Comparison of ENCODE assay signal across 8 mouse cellular contexts in genomic region chr7:44848561-44849415, GRCm38 (mm10). TPM values are rescaled to one million over a fixed set of nuclear protein-coding genes. Genes with fewer than 3 reads are reported as not detected.
DNase-seq lines count a peak whose midpoint lies in the region; ATAC-seq lines count a peak whose summit lies in the region.

Akt1s1 (plus strand) TSS chr7:44848991.
Tbc1d17 (minus strand) TSS chr7:44849079.

- DNase-seq in adipocyte (ENCODE audit: low spot score), result peak; percentile 99
- DNase-seq in embryo, embryonic 10 days (ENCODE audit: low spot score), result peak; percentile 98
- peak; percentile 98 for DNase-seq in gastrocnemius, postnatal 10 days
- DNase-seq in induced T-regulatory cell, adult 2 months (ENCODE audit: low read depth), result peak; percentile 100
- DNase-seq in left cerebral cortex, adult 9 months (ENCODE audit: low spot score in 2 of 2), result peak; percentile 100
- peak; percentile 97 for DNase-seq in right cerebral cortex, postnatal 14 days
- DNase-seq in urinary bladder, postnatal 36 days (ENCODE audit: low spot score in 2 of 2), result peak; percentile 97 to 99

- ATAC-seq in megakaryocyte progenitor cell, adult 5-6 weeks (replicated peaks; ENCODE audit: poor library complexity), result peak; percentile 64

RNA-seq across cellular contexts. Expression of gene Akt1s1, which starts in this region (rescaled TPM):
- total RNA-seq in gastrocnemius, postnatal 10 days (2021), result 10 to 100 TPM; 84.2 to 86.4 TPM
- 8.0 and 10.4 TPM in 2 replicates for total RNA-seq in megakaryocyte progenitor cell, adult 5-6 weeks (2015)
- 23.9 and 24.9 TPM in 2 replicates for total RNA-seq in megakaryocyte progenitor cell, adult 5-6 weeks (2017)

RNA-seq across cellular contexts. Expression of gene Tbc1d17, which starts in this region (rescaled TPM):
- 10 to 100 TPM; 41.7 to 49.0 TPM for total RNA-seq in gastrocnemius, postnatal 10 days (2021)
- total RNA-seq in megakaryocyte progenitor cell, adult 5-6 weeks (2015), result 15.2 and 19.2 TPM in 2 replicates
- 13.6 and 13.8 TPM in 2 replicates for total RNA-seq in megakaryocyte progenitor cell, adult 5-6 weeks (2017)

Comparison
In these comparisons a context has a peak if more than half of its experiments do, and no peak if none do; other contexts are left out.
1. Peak in every context shown above with its lines: DNase-seq and ATAC-seq.